Comparison of ENCODE assay signal across 8 mouse cellular contexts in the genomic region with DNA sequence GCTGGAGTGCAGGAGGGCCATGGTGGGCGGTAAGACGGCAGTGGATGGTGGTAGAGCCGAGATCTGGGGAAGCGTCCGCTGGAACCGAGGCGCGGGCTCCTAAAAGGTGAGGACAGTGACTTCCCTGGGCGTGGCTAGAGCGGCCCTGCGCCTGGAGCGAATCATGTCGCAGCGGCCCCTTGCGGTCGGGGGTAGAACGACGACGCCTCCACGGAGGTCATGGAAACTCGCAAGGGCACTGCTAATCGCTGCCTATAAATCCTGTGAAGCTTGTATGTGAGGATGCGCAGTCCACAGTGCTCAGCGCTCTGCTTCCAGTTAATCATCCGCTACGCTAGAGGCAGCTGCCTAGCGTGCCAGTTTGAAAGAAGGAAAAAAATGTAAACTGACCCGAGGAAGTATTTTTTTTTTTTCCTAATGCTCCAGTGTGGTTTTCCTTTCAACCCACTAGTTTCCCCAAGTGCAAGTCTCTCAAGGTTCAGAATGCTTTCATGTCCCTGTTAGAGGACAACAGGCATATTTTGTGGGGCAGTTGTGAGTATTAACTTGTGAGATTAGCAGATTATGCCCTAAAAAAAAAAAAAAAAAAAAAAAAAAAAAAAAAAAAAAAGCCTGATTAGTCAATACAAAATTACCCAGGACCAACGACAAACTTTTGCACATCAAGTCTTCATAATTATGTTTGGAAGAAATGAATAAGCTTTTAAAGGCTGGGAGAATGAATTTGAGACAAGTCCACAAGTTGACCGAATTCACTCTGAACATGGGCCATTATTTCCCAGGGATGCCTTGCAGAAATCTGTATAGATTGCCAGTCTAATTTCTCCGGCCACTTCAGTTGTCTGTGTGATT. TPM values are rescaled to one million over a fixed set of nuclear protein-coding genes. Genes with fewer than 3 reads are reported as not detected.
DNase-seq lines count a peak whose midpoint lies in the region; ATAC-seq and TF ChIP-seq lines count a peak whose summit lies in the region.

Gene Got2 (minus strand): TSS at position 263 of the 852 bp plus-strand sequence.

- DNase-seq in c-Kit-positive CD71-positive TER-119-positive erythroid progenitor cells, embryonic 14.5 days (ENCODE audit: low spot score): peak; percentile 90
- peak; percentile 93 to 97 for DNase-seq in heart, postnatal 10 days
- peak; percentile 77 for DNase-seq in large intestine, adult 2 months (ENCODE audit: low read depth, low spot score)
- DNase-seq in liver, postnatal 0 days: peak; percentile 96
- DNase-seq in testis, postnatal 10 days (ENCODE audit: low spot score): peak; percentile 96

- 9% methylated on average over 31 of the region's 31 CpGs for WGBS in forebrain, embryonic 13.5 days
- WGBS in large intestine, adult 2 months: 7% methylated on average over 31 of the region's 31 CpGs
- 8% methylated on average over 31 of the region's 31 CpGs for WGBS in liver, postnatal 0 days (ENCODE audit: insufficient replicate concordance)
- WGBS in neural tube, embryonic 14.5 days: 8% methylated on average over 31 of the region's 31 CpGs

- peak within 1 kb of the TSS; percentile 84 for H3K9ac ChIP-seq in forebrain, embryonic 13.5 days
- H3K9ac ChIP-seq in liver, postnatal 0 days (replicated peaks): peak within 1 kb of the TSS; percentile 83
- H3K9ac ChIP-seq in neural tube, embryonic 14.5 days (replicated peaks; ENCODE audit: low read depth, low read length): peak within 1 kb of the TSS; percentile 80

- H3K4me2 ChIP-seq in forebrain, embryonic 13.5 days: peak within 1 kb of the TSS; percentile 68
- peak within 1 kb of the TSS; percentile 87 for H3K4me2 ChIP-seq in liver, postnatal 0 days (ENCODE audit: low read depth, low read length)
- peak within 1 kb of the TSS; percentile 84 for H3K4me2 ChIP-seq in neural tube, embryonic 14.5 days (ENCODE audit: low read depth, low read length)

- peaks cover 10% of the 10 kb centered on the region for H3K36me3 ChIP-seq in E14TG2a.4 (ENCODE audit: insufficient read depth, low read length)
- no peaks in the 10 kb centered on the region for H3K36me3 ChIP-seq in forebrain, embryonic 13.5 days (ENCODE audit: poor library complexity, severe bottlenecking)
- H3K36me3 ChIP-seq in liver, postnatal 0 days (replicated peaks; ENCODE audit: insufficient read depth, low read length): no peaks in the 10 kb centered on the region
- no peaks in the 10 kb centered on the region for H3K36me3 ChIP-seq in neural tube, embryonic 14.5 days (ENCODE audit: control insufficient read depth, insufficient read depth, low read length)

- TF ChIP-seq CTCF in E14TG2a.4 (conservative IDR thresholded peaks at IDR 0.05; ENCODE audit: low read length): peak; percentile 80
- peak; percentile 96 for TF ChIP-seq CTCF in liver, postnatal 0 days (IDR thresholded peaks at IDR 0.05; ENCODE audit: low read depth)

- H3K27me3 ChIP-seq in E14TG2a.4 (ENCODE audit: insufficient read depth, low read length): no peaks in the 10 kb centered on the region
- H3K27me3 ChIP-seq in forebrain, embryonic 13.5 days: no peaks in the 10 kb centered on the region
- H3K27me3 ChIP-seq in liver, postnatal 0 days (ENCODE audit: insufficient read depth, low read length): no peaks in the 10 kb centered on the region
- H3K27me3 ChIP-seq in neural tube, embryonic 14.5 days (ENCODE audit: control insufficient read depth, insufficient read depth, low read length): no peaks in the 10 kb centered on the region

- H3K4me1 ChIP-seq in E14TG2a.4 (replicated peaks; ENCODE audit: low read depth, low read length): peaks cover 35% of the 10 kb centered on the region
- peaks cover 20% of the 10 kb centered on the region for H3K4me1 ChIP-seq in forebrain, embryonic 13.5 days
- H3K4me1 ChIP-seq in liver, postnatal 0 days (ENCODE audit: insufficient read depth): peaks cover 9% of the 10 kb centered on the region; the same call in 1 of the 2 replicates
- peaks cover 15% of the 10 kb centered on the region for H3K4me1 ChIP-seq in neural tube, embryonic 14.5 days (ENCODE audit: control insufficient read depth, insufficient read depth, low read length)

- ATAC-seq in forebrain, embryonic 13.5 days: peak; percentile 90
- ATAC-seq in liver, postnatal 0 days: peak; percentile 82
- peak; percentile 92 for ATAC-seq in neural tube, embryonic 14.5 days (ENCODE audit: low read depth)

- peaks cover 4% of the 10 kb centered on the region; the same call in 1 of the 2 replicates for H3K9me3 ChIP-seq in E14TG2a.4 (ENCODE audit: low read length)
- no peaks in the 10 kb centered on the region for H3K9me3 ChIP-seq in forebrain, embryonic 13.5 days (replicated peaks)
- H3K9me3 ChIP-seq in liver, postnatal 0 days (ENCODE audit: low read length): no peaks in the 10 kb centered on the region
- no peaks in the 10 kb centered on the region for H3K9me3 ChIP-seq in neural tube, embryonic 14.5 days (ENCODE audit: control insufficient read depth, low read length)

- H3K4me3 ChIP-seq in E14TG2a.4 (replicated peaks; ENCODE audit: low read length): peak within 1 kb of the TSS; percentile 99
- peak within 1 kb of the TSS; percentile 97 for H3K4me3 ChIP-seq in forebrain, embryonic 13.5 days
- H3K4me3 ChIP-seq in liver, postnatal 0 days (ENCODE audit: low read depth, low read length): peak within 1 kb of the TSS; percentile 81
- H3K4me3 ChIP-seq in neural tube, embryonic 14.5 days (ENCODE audit: low read depth, low read length): peak within 1 kb of the TSS; percentile 98

- peak within 1 kb of the TSS; percentile 72 for H3K27ac ChIP-seq in forebrain, embryonic 13.5 days
- peak within 1 kb of the TSS; percentile 96 for H3K27ac ChIP-seq in liver, postnatal 0 days (ENCODE audit: low read depth)
- peak within 1 kb of the TSS; percentile 81 for H3K27ac ChIP-seq in neural tube, embryonic 14.5 days (ENCODE audit: low read depth, low read length)

- TF ChIP-seq EP300 in liver, postnatal 0 days (IDR thresholded peaks at IDR 0.05; ENCODE audit: low read depth): no peak

- intact Hi-C loops in heart, postnatal 10 days (cut with DNase I): loop anchor here (5.0 kb wide), 1 partner anchor 36 kb away; the partner anchor contains the start of gene Slc38a7

RNA-seq across cellular contexts. Expression of gene Got2, which starts in this region (rescaled TPM):
- 150 and 159 TPM in 2 replicates for polyA plus RNA-seq in forebrain, embryonic 13.5 days (2015; fragmentation: Nextera tagmentation; extraction: Ambion mirVana)
- 100 to 1,000 TPM; 638 to 661 TPM for total RNA-seq in heart, postnatal 10 days (2021)
- 68.8 and 72.6 TPM in 2 replicates for polyA plus RNA-seq in large intestine, adult 2 months (2012; rRNA removed)
- polyA plus RNA-seq in liver, postnatal 0 days (2015; fragmentation: Nextera tagmentation; extraction: Ambion mirVana): 299 and 308 TPM in 2 replicates
- polyA plus RNA-seq in neural tube, embryonic 14.5 days (2014; fragmentation: Nextera tagmentation; extraction: Ambion mirVana): 90.2 and 104 TPM in 2 replicates

Comparison
In these comparisons a context has a peak if more than half of its experiments do, and no peak if none do; other contexts are left out.
1. Peak in every context shown above with its lines: DNase-seq, ATAC-seq, H3K4me3 ChIP-seq and H3K27ac ChIP-seq.